Mouse (Mus musculus) megakaryocyte progenitor cell, adult 5-6 weeks (primary cell): Measurements from ENCODE around the gene Rdm1. TPM values are rescaled to one million over a fixed set of nuclear protein-coding genes. Genes with fewer than 3 reads are reported as not detected.

Experiments
- ATAC-seq: replicated peaks from 2 replicates; pipeline ENCODE4 v1.8.0; 2016; ENCODE audit warnings: mild to moderate bottlenecking, moderate TSS enrichment, inconsistent platforms; ENCODE audit not compliant: poor library complexity
- total RNA-seq, 2 experiments: library from RNA; stranded (forward) in 1 of 2; stranded (reverse) in 1 of 2; fragments of 157-497, 149-512 nt in 1 of 2; fragments of 200-1000 nt in 1 of 2; gene quantifications; 2 replicates each; pipeline versions ENCODE4 v1.2.3 to v1.2.4; 2015 to 2017

Gene Rdm1
- total RNA-seq, 2 experiments from 2014 or later, result 9.8 to 13.7 TPM

GRCm38 (mm10) chr11:101678770-101679169, 51.8 kb downstream of the Rdm1 start:
- ATAC-seq, result no peak

GRCm38 (mm10) chr11:101679907-101680306, 52.9 kb downstream of the Rdm1 start:
- ATAC-seq, result no peak

GRCm38 (mm10) chr11:101680634-101681325, 53.8 kb downstream of the Rdm1 start:
- ATAC-seq, result no peak

DNA sequence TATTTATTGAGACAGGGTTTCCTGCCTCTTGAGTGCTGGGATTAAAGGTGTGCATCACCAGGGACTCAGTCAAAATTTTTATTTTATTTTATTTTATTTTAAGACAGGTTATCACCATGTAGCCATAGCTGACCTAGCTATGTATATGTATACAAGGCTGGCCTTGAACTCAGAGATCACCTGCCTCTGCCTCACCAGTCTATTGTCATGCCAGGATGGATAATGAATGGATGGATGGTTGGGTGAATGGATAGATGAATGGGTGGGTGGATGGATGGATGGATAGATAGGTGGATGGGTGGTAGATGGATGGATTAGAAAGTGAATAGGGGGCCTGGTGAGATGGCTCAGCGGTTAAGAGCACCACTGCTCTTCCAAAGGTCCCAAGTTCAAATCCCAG, 55.0 kb downstream of the Rdm1 start:
- no peak for ATAC-seq

DNA sequence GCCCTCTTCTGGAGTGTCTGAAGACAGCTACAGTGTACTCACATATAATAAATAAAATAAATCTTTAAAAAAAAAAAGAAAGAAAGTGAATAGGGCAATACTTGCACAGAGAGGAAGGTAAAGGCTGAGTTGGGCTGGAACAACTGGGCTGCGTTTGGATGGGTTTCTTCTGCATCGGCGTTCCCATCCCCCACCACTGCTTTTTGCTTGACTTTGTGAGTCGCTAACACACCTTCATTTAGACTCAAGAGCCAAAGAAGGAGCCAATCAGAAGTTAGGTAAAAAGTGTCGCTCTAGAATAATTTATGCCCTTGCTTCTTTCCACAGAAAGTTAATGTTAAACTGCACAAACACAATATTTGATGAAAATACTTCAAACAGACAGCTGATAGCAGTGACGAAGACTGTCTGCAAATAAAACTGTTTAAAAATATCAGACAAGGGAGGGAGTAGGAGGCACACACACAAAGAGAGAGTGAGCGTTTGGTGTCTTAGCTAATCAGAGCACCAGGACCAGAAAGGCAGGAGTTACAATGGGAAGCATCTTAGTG, 55.5 kb downstream of the Rdm1 start:
- no peak for ATAC-seq

Other genes starting within 250 kb of the Rdm1 start
- 41.4 and 52.1 TPM in 2 replicates for gene Aarsd1, start 209.6 kb upstream of the Rdm1 start, total RNA-seq (2015)
- gene Aarsd1, start 209.6 kb upstream of the Rdm1 start, total RNA-seq (2017), result 77.8 and 79.3 TPM in 2 replicates
- gene Gm27029, start 202.4 kb upstream of the Rdm1 start, total RNA-seq (2015), result 3.9 and 5.4 TPM in 2 replicates
- gene Gm27029, start 202.4 kb upstream of the Rdm1 start, total RNA-seq (2017), result 0.25 and 1.6 TPM in 2 replicates
- 3.3 and 4.1 TPM in 2 replicates for gene Rundc1, start 202.1 kb upstream of the Rdm1 start, total RNA-seq (2015)
- 4.5 and 4.7 TPM in 2 replicates for gene Rundc1, start 202.1 kb upstream of the Rdm1 start, total RNA-seq (2017)
- gene Ptges3l, start 201.9 kb upstream of the Rdm1 start, total RNA-seq (2015), result 0.17 and 0.42 TPM in 2 replicates
- 0.71 and 4.1 TPM in 2 replicates for gene Ptges3l, start 201.9 kb upstream of the Rdm1 start, total RNA-seq (2017)
- 500 and 587 TPM in 2 replicates for gene Rpl27, start 184.9 kb upstream of the Rdm1 start, total RNA-seq (2015)
- gene Rpl27, start 184.9 kb upstream of the Rdm1 start, total RNA-seq (2017), result 3,389 and 3,728 TPM in 2 replicates
- gene Ifi35, start 178.8 kb upstream of the Rdm1 start, total RNA-seq (2015), result 27.2 and 31.7 TPM in 2 replicates
- 31.1 and 32.6 TPM in 2 replicates for gene Ifi35, start 178.8 kb upstream of the Rdm1 start, total RNA-seq (2017)
- gene Rnd2, start 162.2 kb upstream of the Rdm1 start, total RNA-seq (2015), result 2.0 and 3.9 TPM in 2 replicates
- gene Rnd2, start 162.2 kb upstream of the Rdm1 start, total RNA-seq (2017), result 1.00 and 3.9 TPM in 2 replicates
- gene Vat1, start 161.0 kb upstream of the Rdm1 start, total RNA-seq (2015), result 83.6 and 92.8 TPM in 2 replicates
- gene Vat1, start 161.0 kb upstream of the Rdm1 start, total RNA-seq (2017), result 47.9 and 50.0 TPM in 2 replicates
- 25.1 and 31.4 TPM in 2 replicates for gene Brca1, start 75.2 kb upstream of the Rdm1 start, total RNA-seq (2015)
- 36.0 and 47.2 TPM in 2 replicates for gene Brca1, start 75.2 kb upstream of the Rdm1 start, total RNA-seq (2017)
- gene Nbr1, start 75.0 kb upstream of the Rdm1 start, total RNA-seq (2015), result 28.1 and 33.7 TPM in 2 replicates
- 40.9 and 46.7 TPM in 2 replicates for gene Nbr1, start 75.0 kb upstream of the Rdm1 start, total RNA-seq (2017)
- gene Tmem106a, start 45.0 kb upstream of the Rdm1 start, total RNA-seq (2015), result 2.7 and 3.7 TPM in 2 replicates
- gene Tmem106a, start 45.0 kb upstream of the Rdm1 start, total RNA-seq (2017), result 1.2 and 5.0 TPM in 2 replicates
- not detected in 2 replicates for gene Gm11634, start 27.9 kb upstream of the Rdm1 start, total RNA-seq (2015)
- gene Gm11634, start 27.9 kb upstream of the Rdm1 start, total RNA-seq (2017), result not detected in 2 replicates
- 1.1 and 1.9 TPM in 2 replicates for gene Arl4d, start 38.3 kb downstream of the Rdm1 start, total RNA-seq (2015)
- gene Arl4d, start 38.3 kb downstream of the Rdm1 start, total RNA-seq (2017), result 0.75 and 1.0 TPM in 2 replicates
- gene Dhx8, start 105.7 kb downstream of the Rdm1 start, total RNA-seq (2015), result 21.3 and 23.3 TPM in 2 replicates
- 26.1 and 33.5 TPM in 2 replicates for gene Dhx8, start 105.7 kb downstream of the Rdm1 start, total RNA-seq (2017)
- gene Etv4, start 158.2 kb downstream of the Rdm1 start, total RNA-seq (2015), result 0.05 TPM in 1 of 2 replicates, not detected in the other
- not detected in 2 replicates for gene Etv4, start 158.2 kb downstream of the Rdm1 start, total RNA-seq (2017)